Mouse (Mus musculus) thymus, postnatal 0 days (tissue): ENCODE measurements at regions not wholly inside any gene's neighbourhood (a gene's known extent, or its start where the extent isn't known, plus 50 kb on each side); places are given as distances from the start of the nearest gene placed in this dataset.
"Not testable (repeated sequence)": the region's sequence is repeated elsewhere in the genome, so short reads cannot be mapped to it uniquely, and the experiment has no call there.

Experiments
- DNase-seq: peaks from one replicate; pipeline ENCODE4 v3.0.0-alpha.2; 2015; ENCODE audit warnings: low spot score

DNA sequence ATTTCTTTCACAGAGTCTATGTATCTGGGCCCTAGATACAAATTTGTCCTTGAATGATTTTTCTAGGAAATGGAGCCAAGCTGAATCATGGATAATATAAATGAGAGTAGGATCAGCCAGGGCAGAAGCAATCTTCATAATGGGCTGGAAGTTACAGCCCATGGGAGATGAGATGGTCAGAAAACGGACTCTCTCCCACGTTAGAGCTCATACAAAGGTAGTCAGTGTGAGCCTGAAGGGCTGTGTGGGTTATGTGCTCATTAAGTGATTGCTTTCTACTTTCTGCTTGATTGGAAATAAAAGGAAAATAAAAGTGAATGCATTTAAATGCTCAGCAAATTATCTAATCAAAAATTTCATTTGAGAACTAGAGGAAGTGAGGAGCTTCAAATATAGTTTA is 2017.1 kb upstream of the Pcdh20 start:
- no peak for DNase-seq

DNA sequence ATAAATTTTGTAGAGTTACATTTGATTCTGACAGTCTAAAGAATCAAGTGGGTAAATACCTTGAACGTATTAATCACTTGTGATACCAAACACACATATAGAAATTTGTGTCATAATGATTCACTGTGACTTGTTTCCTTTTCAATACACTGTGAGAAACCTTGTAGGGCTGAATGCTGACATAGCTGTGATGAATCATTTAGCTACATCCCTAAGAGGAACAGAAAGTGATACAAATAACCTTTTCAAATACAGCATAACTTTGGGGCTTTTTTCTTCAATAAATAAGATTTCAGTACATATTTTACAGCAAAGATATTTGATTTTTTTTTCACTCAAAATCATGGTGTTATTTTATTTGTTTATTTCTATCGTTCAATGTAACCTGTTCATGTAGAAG is 1976.8 kb upstream of the Pcdh20 start:
- no peak for DNase-seq

- DNase-seq = peak; percentile 28
Measured at GRCm38 (mm10) chr14:90432874-90433543, 1961.8 kb upstream of the Pcdh20 start.

DNA sequence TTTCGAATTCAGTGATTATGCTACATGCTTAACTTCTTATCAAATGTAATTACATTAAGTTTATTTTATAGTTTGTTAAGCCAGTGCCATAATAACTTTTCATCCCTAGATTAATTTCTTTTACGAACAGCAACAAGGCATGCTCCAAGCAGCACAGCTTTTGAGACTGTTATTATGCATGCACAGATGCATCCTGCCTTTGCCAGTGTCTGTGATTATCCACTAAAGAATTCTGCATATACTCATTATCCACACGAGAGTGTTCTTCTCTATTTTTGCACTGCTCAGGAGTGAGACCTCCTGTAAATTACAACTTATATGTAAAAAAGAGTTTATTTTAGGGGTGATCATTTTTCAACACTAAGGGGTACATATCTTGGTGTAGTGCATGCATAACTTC is 1941.5 kb upstream of the Pcdh20 start:
- DNase-seq = no peak

DNA sequence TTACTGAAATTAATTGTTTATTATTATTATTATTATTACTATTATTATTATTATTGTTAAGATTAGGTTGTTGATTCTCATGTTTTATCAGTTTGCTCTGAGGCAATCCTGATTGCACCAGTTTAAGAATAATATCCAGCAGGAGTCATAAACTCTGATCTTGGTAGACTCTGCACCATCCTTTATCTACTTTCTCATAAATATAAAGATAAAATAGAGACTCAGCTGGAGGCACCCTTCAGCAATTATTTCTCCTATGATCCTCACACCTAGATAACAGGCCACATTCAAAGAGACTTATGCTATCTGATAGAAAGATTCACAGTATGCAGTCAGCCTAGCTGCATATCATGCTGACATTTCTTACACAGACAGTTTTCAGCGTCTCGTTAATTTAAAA is 1935.2 kb upstream of the Pcdh20 start:
- DNase-seq = no peak

- no peak for DNase-seq
Measured at GRCm38 (mm10) chr14:90405476-90405875, 1934.3 kb upstream of the Pcdh20 start.

DNA sequence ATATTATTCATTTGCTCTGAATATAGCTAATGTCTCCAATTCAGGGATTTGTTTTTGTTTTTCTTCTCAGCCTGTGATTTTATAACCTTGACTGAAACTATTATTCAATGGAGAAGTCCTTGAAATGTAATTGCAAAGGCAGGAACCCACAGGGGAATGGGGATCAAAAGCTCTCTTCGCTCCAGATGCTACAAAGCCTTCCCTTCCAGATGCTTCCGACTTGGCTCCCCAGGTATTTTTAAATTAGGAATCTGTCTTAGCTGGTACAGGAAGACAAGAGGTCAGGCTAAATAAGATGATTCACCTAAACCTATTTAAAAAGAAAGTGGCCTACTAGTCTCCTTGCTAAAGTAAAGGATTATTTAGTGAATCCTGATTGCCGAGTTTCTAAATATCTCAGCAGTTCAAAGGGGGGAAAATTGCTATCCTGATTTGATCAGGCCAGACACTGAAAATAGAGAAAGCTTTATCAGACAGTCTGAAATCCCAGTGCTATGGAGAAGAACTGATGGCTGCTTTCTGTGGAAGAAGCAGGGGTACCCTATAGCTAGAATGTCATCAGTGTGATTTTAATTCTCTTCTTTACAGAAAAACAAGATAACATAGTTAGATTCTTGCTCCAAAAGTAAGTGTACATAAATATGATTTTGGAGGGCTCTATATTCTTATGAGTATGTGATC is 1896.2 kb upstream of the Pcdh20 start:
- no peak for DNase-seq

DNA sequence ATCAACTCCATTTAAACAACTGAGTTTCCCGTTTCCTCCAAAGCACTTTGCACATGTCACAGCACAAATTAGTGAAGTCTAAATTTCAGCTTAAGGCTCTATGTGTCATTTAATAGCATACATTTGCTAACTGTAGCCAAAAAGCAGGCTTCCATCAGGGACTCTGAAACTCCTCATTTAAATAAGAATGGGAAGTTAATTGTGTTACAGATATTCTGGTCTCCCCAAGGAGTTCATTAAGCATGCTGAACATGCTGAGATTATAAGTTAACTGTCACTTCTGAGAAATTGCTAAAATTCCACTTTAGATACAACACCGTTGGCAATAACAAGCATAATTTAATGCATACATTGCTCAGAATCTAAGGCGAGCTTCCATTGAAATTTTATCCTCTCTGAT is 1863.3 kb upstream of the Pcdh20 start:
- DNase-seq = no peak

- DNase-seq = not testable (repeated sequence)
Measured at GRCm38 (mm10) chr14:90295456-90295855, 1824.3 kb upstream of the Pcdh20 start.

- no peak for DNase-seq
Measured at GRCm38 (mm10) chr14:90246042-90246441, 1774.8 kb upstream of the Pcdh20 start.

- DNase-seq = no peak
Measured at GRCm38 (mm10) chr14:90232661-90233060, 1761.5 kb upstream of the Pcdh20 start.

DNA sequence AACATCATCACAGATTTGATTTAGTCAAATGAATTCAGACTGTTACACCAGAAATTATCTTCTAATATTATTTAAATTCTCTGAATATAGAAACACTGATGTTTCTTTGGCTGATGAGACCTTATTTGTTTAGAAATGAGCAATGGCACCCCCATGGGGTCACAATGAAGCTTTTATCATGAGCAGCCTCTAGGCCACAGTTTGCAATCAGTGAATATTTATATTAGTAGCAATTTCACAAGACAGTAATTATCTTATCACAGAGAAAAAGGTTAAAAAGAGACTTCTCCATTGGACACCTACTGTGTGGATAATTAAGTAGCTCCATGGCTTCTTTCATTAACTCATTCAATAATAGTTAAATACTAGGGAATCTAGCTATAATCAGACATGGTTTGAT is 1729.1 kb upstream of the Pcdh20 start:
- no peak for DNase-seq

DNA sequence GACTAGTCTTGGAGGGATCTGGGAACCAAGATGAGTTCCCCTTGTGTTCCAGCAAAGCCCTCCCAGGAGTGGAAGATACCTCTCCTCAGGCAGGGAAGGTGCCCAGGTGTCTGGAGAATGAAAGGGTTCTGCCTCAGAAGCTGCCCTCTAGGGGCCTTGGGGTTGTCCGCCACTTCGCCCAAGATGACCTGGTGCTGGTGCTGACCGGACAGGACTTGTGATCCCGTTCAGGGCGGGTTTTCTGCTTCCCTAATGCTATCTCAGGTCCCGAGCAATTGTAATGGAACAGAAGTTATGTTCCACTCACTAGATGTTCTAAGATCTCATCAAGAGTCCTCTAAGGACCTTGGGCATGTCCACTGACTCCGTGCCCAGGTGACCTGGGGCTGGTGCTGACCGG is 1726.6 kb upstream of the Pcdh20 start:
- DNase-seq = no peak

- no peak for DNase-seq
Measured at GRCm38 (mm10) chr14:90172729-90173128, 1701.5 kb upstream of the Pcdh20 start.
